In the genomic region with DNA sequence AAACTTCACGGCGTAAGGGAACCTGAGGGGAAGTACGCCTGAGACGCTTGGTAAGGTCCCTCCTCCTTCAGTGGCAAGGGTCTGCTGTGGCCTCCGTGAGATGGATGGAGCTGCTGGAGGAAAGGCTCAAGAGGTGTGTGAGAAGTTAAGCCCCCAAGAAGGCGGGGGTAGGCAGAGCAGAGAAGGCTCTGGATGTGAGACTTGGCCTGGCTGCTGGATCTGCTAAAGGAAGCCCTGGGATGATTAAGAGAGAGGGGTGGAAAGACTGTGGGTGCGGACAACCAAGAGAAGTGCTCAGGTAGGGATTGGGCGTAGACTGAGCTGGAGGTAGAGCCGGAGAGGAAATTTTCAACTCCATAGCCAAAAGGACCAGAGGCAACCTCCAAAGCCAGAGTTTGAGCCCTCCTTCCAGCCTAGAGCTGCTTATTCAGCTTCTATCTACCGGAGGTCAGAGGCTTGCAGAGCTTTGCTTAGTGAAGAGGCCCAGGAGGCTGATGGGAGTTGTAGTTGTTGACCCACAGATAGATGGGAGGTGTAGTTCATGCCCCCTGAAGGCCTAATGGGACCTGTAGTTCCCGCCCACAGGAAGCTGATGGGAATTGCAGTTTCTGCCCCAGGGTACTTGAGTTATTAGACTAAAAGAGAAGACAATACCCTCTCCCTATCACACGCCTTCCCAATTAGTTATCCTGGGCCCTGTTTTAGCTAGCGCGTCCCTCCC, we compare ENCODE assay signal across 9 mouse cellular contexts. TPM values are rescaled to one million over a fixed set of nuclear protein-coding genes. Genes with fewer than 3 reads are reported as not detected.
DNase-seq lines count a peak whose midpoint lies in the region; ATAC-seq lines count a peak whose summit lies in the region.
"Had no signal": no experiment of that assay in that cellular context is flagged by ENCODE, and none has a peak within 500 bp of the region (broad histone marks: within the 10 kb centered on the region; RNA-seq: fewer than 3 reads in every experiment).

No protein-coding gene starts in this region.

- peaks cover 4% of the 10 kb centered on the region for H3K4me1 ChIP-seq in embryonic facial prominence, embryonic 11.5 days (ENCODE audit: control insufficient read depth, insufficient read depth, low read length)
- peaks cover 48% of the 10 kb centered on the region for H3K4me1 ChIP-seq in midbrain, embryonic 12.5 days

- no peaks in the 10 kb centered on the region for H3K9me3 ChIP-seq in embryonic facial prominence, embryonic 11.5 days (replicated peaks; ENCODE audit: control insufficient read depth, low read length)
- no peaks in the 10 kb centered on the region for H3K9me3 ChIP-seq in midbrain, embryonic 12.5 days

- 48% methylated on average over 14 of the region's 14 CpGs for WGBS in embryonic facial prominence, embryonic 11.5 days
- 61% methylated on average over 14 of the region's 14 CpGs for WGBS in midbrain, embryonic 12.5 days

- no peaks in the 10 kb centered on the region for H3K36me3 ChIP-seq in embryonic facial prominence, embryonic 11.5 days (replicated peaks; ENCODE audit: control insufficient read depth, insufficient read depth, low read depth, low read length)
- peaks cover 19% of the 10 kb centered on the region for H3K36me3 ChIP-seq in midbrain, embryonic 12.5 days

- H3K27ac ChIP-seq in embryonic facial prominence, embryonic 11.5 days (replicated peaks; ENCODE audit: low read depth, low read length) = no peak overlapping the region
- H3K27ac ChIP-seq in midbrain, embryonic 12.5 days (replicated peaks) = peak overlapping the region; percentile 36

- no peak overlapping the region for H3K4me3 ChIP-seq in embryonic facial prominence, embryonic 11.5 days (ENCODE audit: low read depth, low read length)
- no peak overlapping the region for H3K4me3 ChIP-seq in midbrain, embryonic 12.5 days

- no peak overlapping the region for H3K9ac ChIP-seq in embryonic facial prominence, embryonic 11.5 days (replicated peaks; ENCODE audit: low read length)
- H3K9ac ChIP-seq in midbrain, embryonic 12.5 days (replicated peaks) = 0 out of 2 replicates have a peak overlapping the region, but pooled peaks have one; percentile 20

- peaks cover 24% of the 10 kb centered on the region for H3K27me3 ChIP-seq in embryonic facial prominence, embryonic 11.5 days (ENCODE audit: control insufficient read depth, insufficient read depth, low read length)
- H3K27me3 ChIP-seq in midbrain, embryonic 12.5 days = no peaks in the 10 kb centered on the region

- ATAC-seq in embryonic facial prominence, embryonic 11.5 days (replicated peaks; ENCODE audit: insufficient number of reproducible peaks, low FRiP score, low TSS enrichment, low read depth) = 0 out of 2 replicates have a peak, but pooled peaks have one; percentile 39
- 0 out of 2 replicates have a peak, but pooled peaks have one; percentile 35 for ATAC-seq in midbrain, embryonic 12.5 days (ENCODE audit: low FRiP score, low read depth)
- ATAC-seq in frontal cortex, adult (ENCODE audit: low TSS enrichment) = no peak

- peak; percentile 46 to 48 for DNase-seq in cerebellum, postnatal 25 days
- DNase-seq in cerebellum, adult 11-12 months = no peak
- DNase-seq in embryonic facial prominence, embryonic 11.5 days (ENCODE audit: low spot score) = peak; percentile 76
- peak; percentile 50 to 59 for DNase-seq in kidney, adult 8-10 months
- no peak for DNase-seq in ovary, postnatal 14 days (ENCODE audit: low spot score)
- no peak for DNase-seq in layer of hippocampus, postnatal 36 days

- peak overlapping the region; percentile 21; the same call in 1 of the 2 replicates for H3K4me2 ChIP-seq in embryonic facial prominence, embryonic 11.5 days (ENCODE audit: low read depth, low read length)
- peak overlapping the region; percentile 29 for H3K4me2 ChIP-seq in midbrain, embryonic 12.5 days (replicated peaks)

RNA-seq across cellular contexts. Expression of gene Slc22a12, which starts 13.4 kb away (rescaled TPM):
- not detected in 2 replicates for polyA plus RNA-seq in embryonic facial prominence, embryonic 11.5 days (2014; fragmentation: Nextera tagmentation; extraction: Ambion mirVana)
- polyA plus RNA-seq in midbrain, embryonic 12.5 days (2016; fragmentation: Nextera tagmentation; extraction: Ambion mirVana) = not detected in 2 replicates
- total RNA-seq in layer of hippocampus, postnatal 36 days (2021) = under 1 TPM; 0.40 to 0.71 TPM
- polyA plus RNA-seq: heart, embryonic 14.5 days had no signal

Comparison
In these comparisons a context has a peak if more than half of its experiments do, and no peak if none do; other contexts are left out.
1. DNase-seq: peak in cerebellum, postnatal 25 days (2 of 2), embryonic facial prominence, embryonic 11.5 days (single experiment) and kidney, adult 8-10 months (2 of 2); none in cerebellum, adult 11-12 months (single experiment), ovary, postnatal 14 days (single experiment) and layer of hippocampus, postnatal 36 days (0 of 2).